Mouse (Mus musculus) forebrain, embryonic 13.5 days (tissue): Measurements from ENCODE around the gene Bcl9. TPM values are rescaled to one million over a fixed set of nuclear protein-coding genes. Genes with fewer than 3 reads are reported as not detected.

Experiments
- ATAC-seq: fragments of 200-750 bp; cut with Nextera tagmentation; 2 replicates; pipeline ENCODE4 v1.8.0; 2017
- H3K27ac ChIP-seq: fragments of 300-500 bp; sonication (generic); 2 replicates; pipeline ENCODE4 v1.5.1; 2015; ENCODE audit warnings: inconsistent platforms, mild to moderate bottlenecking, moderate library complexity
- H3K27me3 ChIP-seq: fragments of 300-500 bp; sonication (generic); 2 replicates; pipeline ENCODE4 v1.6.1; 2015; ENCODE audit warnings: mild to moderate bottlenecking, inconsistent platforms
- H3K36me3 ChIP-seq: fragments of 300-500 bp; sonication (generic); 2 replicates; pipeline ENCODE4 v1.6.1; 2015; ENCODE audit warnings: mild to moderate bottlenecking, inconsistent platforms; ENCODE audit not compliant: poor library complexity, severe bottlenecking
- H3K4me1 ChIP-seq: fragments of 300-500 bp; sonication (generic); 2 replicates; pipeline ENCODE4 v1.6.1; 2015; ENCODE audit warnings: inconsistent platforms
- H3K4me2 ChIP-seq: fragments of 300-500 bp; sonication (generic); 2 replicates; pipeline ENCODE4 v1.6.1; 2015; ENCODE audit warnings: inconsistent platforms, mild to moderate bottlenecking, moderate library complexity
- H3K4me3 ChIP-seq: fragments of 300-500 bp; sonication (generic); 2 replicates; pipeline ENCODE4 v1.5.1; 2015; ENCODE audit warnings: mild to moderate bottlenecking, inconsistent platforms
- H3K9ac ChIP-seq: fragments of 300-500 bp; sonication (generic); 2 replicates; pipeline ENCODE4 v1.6.1; 2015; ENCODE audit warnings: mild to moderate bottlenecking, inconsistent platforms
- H3K9me3 ChIP-seq: fragments of 300-500 bp; sonication (generic); replicated peaks from 2 replicates; pipeline ENCODE4 v1.6.1; 2016; ENCODE audit warnings: inconsistent platforms
- WGBS: fragments of 180-500 bp; shearing (Covaris S2); methylation state at CpG from one replicate; pipeline ENCODE4 v1.1.7; 2015; 5-methylcytosine and 5-hydroxymethylcytosine counted together
- polyA plus RNA-seq: library from polyadenylated mRNA; unstranded; fragments of >200 nt; fragmentation: Nextera tagmentation; extraction: Ambion mirVana; gene quantifications from 2 replicates; pipeline ENCODE4 v1.2.1, GENCODE M21; 2015

Gene Bcl9
- polyA plus RNA-seq, 1 experiment from 2014 or later: 105 TPM

DNA sequence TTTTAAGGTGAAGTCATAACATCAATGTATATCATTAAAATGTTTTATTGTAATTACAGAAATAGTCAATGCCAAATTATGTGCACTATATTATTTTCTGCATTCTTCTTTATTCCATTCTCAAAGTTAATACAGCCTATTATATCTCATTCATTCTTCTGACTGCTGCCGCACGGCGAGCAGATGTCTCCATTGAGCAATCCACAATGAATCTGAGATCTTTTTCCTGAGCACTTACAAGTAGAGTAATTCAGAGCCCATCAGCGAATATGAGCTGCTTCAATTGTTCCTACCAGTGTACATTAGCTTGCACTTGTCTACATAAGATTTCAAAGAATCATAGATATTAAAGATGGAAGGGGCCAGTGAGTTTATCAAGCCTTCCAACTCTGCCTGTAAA is 12.8 kb downstream of the Bcl9 start:
- Histone ChIP-seq H3K4me3 (no peak overlapping the region), H3K9me3 (0 out of 2 replicates have a peak, but pooled peaks cover 5% of the 10 kb centered on the region), H3K4me1 (peaks cover 26% of the 10 kb centered on the region), H3K36me3 (peaks cover 19% of the 10 kb centered on the region), H3K27ac (no peak overlapping the region), H3K4me2 (no peak overlapping the region), H3K9ac (no peak overlapping the region), H3K27me3 (no peaks in the 10 kb centered on the region)
- 75% methylated on average over 4 of the region's 4 CpGs for WGBS
- peak; percentile 61; the same call in 1 of the 2 replicates for ATAC-seq

GRCm38 (mm10) chr3:97284056-97284455 is 13.7 kb downstream of the Bcl9 start:
- H3K4me1 ChIP-seq: peaks cover 22% of the 10 kb centered on the region
- no peak overlapping the region for H3K4me2 ChIP-seq
- peaks cover 19% of the 10 kb centered on the region for H3K36me3 ChIP-seq
- H3K9ac ChIP-seq: no peak overlapping the region
- H3K9me3 ChIP-seq: 0 out of 2 replicates have a peak, but pooled peaks cover 5% of the 10 kb centered on the region
- 88% methylated on average over 9 of the region's 9 CpGs for WGBS
- no peaks in the 10 kb centered on the region for H3K27me3 ChIP-seq
- H3K4me3 ChIP-seq: no peak overlapping the region
- H3K27ac ChIP-seq: 0 out of 2 replicates have a peak overlapping the region, but pooled peaks have one; percentile 3
- no peak for ATAC-seq

DNA sequence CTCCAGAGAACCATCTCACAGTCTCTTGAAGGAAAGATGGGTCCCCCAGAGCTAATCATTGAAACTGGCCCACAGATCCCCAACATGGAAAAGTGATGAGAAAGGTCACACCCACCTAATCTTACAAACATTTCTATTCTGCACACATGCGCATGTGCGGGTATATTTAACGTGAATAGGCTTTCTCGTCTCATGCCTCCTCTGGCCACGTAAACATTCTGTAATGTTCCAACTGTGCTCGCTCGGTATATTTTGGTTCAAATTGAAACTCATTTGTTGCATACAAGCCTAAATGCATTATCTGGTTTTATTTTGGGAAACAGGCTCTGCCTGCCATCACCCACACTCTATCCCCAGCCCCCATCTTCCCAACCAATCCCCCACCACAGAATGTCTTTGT is 16.3 kb downstream of the Bcl9 start:
- 0 out of 2 replicates have a peak overlapping the region, but pooled peaks have one; percentile 5 for H3K9ac ChIP-seq
- peaks cover 22% of the 10 kb centered on the region for H3K4me1 ChIP-seq
- WGBS: 89% methylated on average over 7 of the region's 7 CpGs
- no peaks in the 10 kb centered on the region for H3K27me3 ChIP-seq
- peaks cover 19% of the 10 kb centered on the region for H3K36me3 ChIP-seq
- no peak overlapping the region for H3K4me3 ChIP-seq
- H3K4me2 ChIP-seq: no peak overlapping the region
- no peak for ATAC-seq
- no peak overlapping the region for H3K27ac ChIP-seq
- 0 out of 2 replicates have a peak, but pooled peaks cover 5% of the 10 kb centered on the region for H3K9me3 ChIP-seq

- H3K27ac ChIP-seq: no peak overlapping the region
- ATAC-seq: no peak
- H3K4me3 ChIP-seq: no peak overlapping the region
- WGBS: 58% methylated on average over 5 of the region's 5 CpGs
- no peaks in the 10 kb centered on the region for H3K27me3 ChIP-seq
- no peaks in the 10 kb centered on the region for H3K9me3 ChIP-seq
- peaks cover 27% of the 10 kb centered on the region for H3K36me3 ChIP-seq
- peaks cover 8% of the 10 kb centered on the region for H3K4me1 ChIP-seq
- no peak overlapping the region for H3K9ac ChIP-seq
- no peak overlapping the region for H3K4me2 ChIP-seq
Measured at GRCm38 (mm10) chr3:97275708-97276107, 22.0 kb downstream of the Bcl9 start.

GRCm38 (mm10) chr3:97274516-97275230 is 23.0 kb downstream of the Bcl9 start:
- Histone ChIP-seq H3K4me1 (peaks cover 10% of the 10 kb centered on the region), H3K27ac (no peak overlapping the region), H3K4me3 (no peak overlapping the region), H3K27me3 (no peaks in the 10 kb centered on the region), H3K36me3 (peaks cover 27% of the 10 kb centered on the region), H3K4me2 (no peak overlapping the region), H3K9me3 (no peaks in the 10 kb centered on the region), H3K9ac (no peak overlapping the region)
- ATAC-seq: no peak
- 93% methylated on average over 15 of the region's 15 CpGs for WGBS

GRCm38 (mm10) chr3:97273876-97274275 is 23.8 kb downstream of the Bcl9 start:
- Histone ChIP-seq H3K9me3 (no peaks in the 10 kb centered on the region), H3K4me2 (no peak overlapping the region), H3K27me3 (no peaks in the 10 kb centered on the region), H3K4me3 (no peak overlapping the region), H3K27ac (no peak overlapping the region), H3K9ac (no peak overlapping the region), H3K36me3 (peaks cover 33% of the 10 kb centered on the region), H3K4me1 (peaks cover 14% of the 10 kb centered on the region)
- 91% methylated on average over 5 of the region's 5 CpGs for WGBS
- ATAC-seq: no peak

- H3K4me3 ChIP-seq: no peak overlapping the region
- H3K4me2 ChIP-seq: no peak overlapping the region
- H3K27me3 ChIP-seq: no peaks in the 10 kb centered on the region
- ATAC-seq: peak; percentile 52; the same call in 1 of the 2 replicates
- no peaks in the 10 kb centered on the region; the same call in 1 of the 2 replicates for H3K9me3 ChIP-seq
- H3K36me3 ChIP-seq: peaks cover 23% of the 10 kb centered on the region
- WGBS: 51% methylated on average over 15 of the region's 15 CpGs
- peak overlapping the region; percentile 27; the same call in 1 of the 2 replicates for H3K27ac ChIP-seq
- no peak overlapping the region for H3K9ac ChIP-seq
- peaks cover 20% of the 10 kb centered on the region for H3K4me1 ChIP-seq
Measured at GRCm38 (mm10) chr3:97265667-97266415, 31.9 kb downstream of the Bcl9 start.

- ATAC-seq: no peak
- no peak overlapping the region for H3K4me3 ChIP-seq
- peaks cover 12% of the 10 kb centered on the region for H3K4me1 ChIP-seq
- peaks cover 10% of the 10 kb centered on the region for H3K9me3 ChIP-seq
- H3K27ac ChIP-seq: no peak overlapping the region
- no peaks in the 10 kb centered on the region for H3K27me3 ChIP-seq
- 97% methylated on average over 1 of the region's 1 CpGs for WGBS
- H3K4me2 ChIP-seq: no peak overlapping the region
- no peak overlapping the region for H3K9ac ChIP-seq
- H3K36me3 ChIP-seq: peaks cover 25% of the 10 kb centered on the region
Measured at GRCm38 (mm10) chr3:97262235-97262634, 35.5 kb downstream of the Bcl9 start.

DNA sequence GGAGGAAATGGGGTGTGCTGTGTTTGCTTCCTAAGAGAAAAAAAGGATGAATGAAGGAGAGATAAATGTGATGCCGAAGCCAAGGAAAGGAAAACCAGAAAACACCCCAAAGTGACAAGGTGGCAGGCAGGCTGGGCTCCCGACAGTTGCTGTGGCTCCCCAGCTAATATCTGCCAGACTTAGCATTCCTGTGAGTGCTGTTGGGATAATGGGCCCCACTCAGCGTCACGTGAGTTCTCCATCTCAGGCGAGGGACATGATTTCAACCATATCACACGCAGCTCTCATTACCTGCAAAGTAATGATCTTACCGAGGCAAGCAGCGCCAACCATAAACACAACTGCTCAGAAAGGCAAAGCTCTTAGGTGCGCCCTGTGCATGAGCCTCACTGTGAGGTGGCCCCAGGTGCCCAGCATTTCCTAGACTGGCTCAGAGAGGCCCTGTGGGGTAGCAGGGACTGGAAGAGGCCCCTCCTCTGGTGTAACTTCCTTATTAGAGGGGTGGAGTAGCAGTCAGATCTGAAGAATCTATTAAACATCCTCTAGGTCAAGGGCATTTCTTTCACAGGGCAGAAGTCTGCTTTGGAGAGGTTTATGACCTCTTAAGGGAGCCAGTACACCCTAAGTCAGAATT is 41.9 kb downstream of the Bcl9 start:
- Histone ChIP-seq H3K4me3 (no peak overlapping the region), H3K36me3 (peaks cover 17% of the 10 kb centered on the region), H3K9me3 (peaks cover 10% of the 10 kb centered on the region), H3K27ac (no peak overlapping the region; the same call in 1 of the 2 replicates), H3K9ac (peak overlapping the region; percentile 34; the same call in 1 of the 2 replicates), H3K4me1 (peaks cover 32% of the 10 kb centered on the region), H3K27me3 (no peaks in the 10 kb centered on the region), H3K4me2 (0 out of 2 replicates have a peak overlapping the region, but pooled peaks have one; percentile 6)
- WGBS: 30% methylated on average over 9 of the region's 9 CpGs
- ATAC-seq: peak; percentile 60

DNA sequence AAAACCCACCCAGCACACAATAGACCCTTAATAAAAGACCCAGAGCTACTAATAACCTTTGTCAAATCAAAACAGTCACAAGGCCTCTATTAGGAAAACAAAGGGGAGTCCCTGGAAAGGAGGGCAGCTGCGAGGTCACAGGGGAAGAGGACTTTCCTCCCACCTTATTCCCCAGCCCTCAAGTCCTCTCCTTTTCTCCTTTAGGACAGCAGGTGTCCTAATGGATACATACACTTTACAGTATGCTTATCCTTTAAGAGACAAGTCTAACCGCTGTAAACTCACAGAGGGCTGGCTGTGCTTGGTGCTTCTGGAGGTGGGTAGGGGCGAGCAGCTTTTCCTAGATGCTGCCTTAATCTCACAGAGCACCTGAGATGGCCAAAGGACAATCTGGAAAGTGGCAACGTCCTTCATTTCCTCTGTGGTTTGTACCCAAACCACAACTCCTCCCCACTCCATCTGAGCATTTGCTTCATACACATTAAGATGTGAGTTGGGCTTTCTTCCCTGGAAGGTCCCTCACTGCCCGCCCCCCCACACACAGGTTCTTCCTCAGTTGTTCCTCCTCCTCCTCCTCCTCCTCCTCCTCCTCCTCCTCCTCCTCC is 42.8 kb downstream of the Bcl9 start:
- H3K9me3 ChIP-seq: peaks cover 5% of the 10 kb centered on the region
- 8% methylated on average over 5 of the region's 5 CpGs for WGBS
- peak overlapping the region; percentile 7; the same call in 1 of the 2 replicates for H3K27ac ChIP-seq
- no peaks in the 10 kb centered on the region for H3K27me3 ChIP-seq
- H3K9ac ChIP-seq: no peak overlapping the region
- peaks cover 17% of the 10 kb centered on the region for H3K36me3 ChIP-seq
- H3K4me2 ChIP-seq: no peak overlapping the region
- peaks cover 32% of the 10 kb centered on the region for H3K4me1 ChIP-seq
- no peak for ATAC-seq
- H3K4me3 ChIP-seq: no peak overlapping the region

- H3K9ac ChIP-seq: no peak overlapping the region
- peaks cover 32% of the 10 kb centered on the region for H3K4me1 ChIP-seq
- H3K4me3 ChIP-seq: no peak overlapping the region
- peaks cover 7% of the 10 kb centered on the region for H3K36me3 ChIP-seq
- WGBS: 22% methylated on average over 9 of the region's 9 CpGs
- H3K4me2 ChIP-seq: no peak overlapping the region
- 0 out of 2 replicates have a peak, but pooled peaks have one; percentile 30 for ATAC-seq
- H3K27ac ChIP-seq: peak overlapping the region; percentile 25; the same call in 1 of the 2 replicates
- no peaks in the 10 kb centered on the region for H3K27me3 ChIP-seq
- peaks cover 5% of the 10 kb centered on the region; the same call in 1 of the 2 replicates for H3K9me3 ChIP-seq
Measured at GRCm38 (mm10) chr3:97253823-97254600, 43.7 kb downstream of the Bcl9 start.
